Mouse (Mus musculus) liver, adult (tissue): ENCODE results near the gene Tnip3.

Experiments used
- GATA4 ChIP-seq: IDR thresholded peaks from 2 replicates; pipeline ENCODE4 v1.6.1; 2014; ENCODE audit warnings: mild to moderate bottlenecking, low read length; ENCODE audit not compliant: insufficient replicate concordance

The Tnip3 gene

DNA sequence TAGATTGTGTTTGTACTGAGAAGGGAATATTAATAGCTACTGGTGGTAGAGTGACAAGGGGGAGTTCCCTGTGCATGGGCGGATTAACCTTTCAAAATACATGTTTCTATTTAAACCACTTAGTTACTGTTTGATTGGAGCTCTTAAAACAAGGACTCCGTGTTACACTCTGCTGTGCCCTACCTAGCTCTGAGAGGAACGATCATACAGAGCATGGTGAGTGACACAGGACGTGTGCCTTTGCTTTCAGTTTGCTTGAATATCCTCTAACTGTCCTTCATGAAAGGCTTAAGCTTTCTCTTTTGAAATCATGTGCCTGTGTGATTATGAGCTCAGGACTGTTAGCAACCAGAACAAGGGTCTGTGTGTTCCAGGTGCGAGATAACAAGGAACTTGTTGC is at the start of gene Tnip3:
TSS of gene Tnip3 (plus strand) at position 122 of the 400 bp plus-strand sequence.
- TF ChIP-seq GATA4: no peak

DNA sequence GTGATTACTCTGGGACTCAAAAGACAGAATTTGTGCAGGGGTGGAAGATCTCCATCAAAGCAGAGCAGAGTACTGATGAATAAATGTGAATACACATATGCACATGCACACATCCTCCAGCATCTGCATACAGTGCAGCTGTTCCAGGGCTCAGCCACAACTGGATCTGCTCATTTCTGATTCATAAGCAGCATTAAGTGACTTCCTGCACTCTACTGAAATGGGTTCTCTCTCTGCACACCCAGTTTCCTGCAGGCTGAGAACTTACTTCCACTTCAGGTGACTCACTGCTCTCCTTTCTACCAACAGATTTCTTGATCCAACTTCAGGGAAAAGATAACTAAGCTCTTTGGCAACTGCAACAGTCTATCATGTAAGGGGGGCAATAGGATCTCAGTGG is 26.3 kb upstream of the Tnip3 start:
- no peak for TF ChIP-seq GATA4

DNA sequence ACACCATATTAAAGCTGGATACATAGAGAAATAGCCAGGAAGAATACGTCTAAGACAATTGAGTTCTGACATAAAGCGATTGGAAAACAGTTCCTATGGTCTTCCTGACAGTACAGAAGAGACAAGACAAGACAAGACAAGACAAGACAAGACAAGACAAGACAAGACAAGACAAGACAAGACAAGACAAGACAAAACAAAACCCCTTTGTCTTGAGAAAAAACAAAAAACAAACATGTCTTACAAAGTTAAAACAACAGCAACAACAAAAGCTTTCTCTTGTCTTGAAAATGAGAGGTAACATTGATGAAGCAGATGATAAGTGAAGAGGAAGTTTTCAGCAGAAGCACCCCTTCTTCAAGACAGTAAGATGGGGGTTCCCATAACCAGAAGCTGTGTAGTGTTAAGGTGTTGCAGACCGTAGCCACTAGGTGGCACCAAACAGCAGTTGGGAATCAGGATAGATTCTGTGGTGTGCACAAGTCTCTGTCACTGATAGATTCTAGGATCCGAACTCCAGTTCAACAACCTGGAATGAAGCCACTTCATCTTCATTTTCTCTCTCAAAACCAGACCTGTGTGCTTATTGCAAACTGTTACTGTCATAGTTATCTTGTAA is 15.0 kb upstream of the Tnip3 start:
- TF ChIP-seq GATA4: no peak

DNA sequence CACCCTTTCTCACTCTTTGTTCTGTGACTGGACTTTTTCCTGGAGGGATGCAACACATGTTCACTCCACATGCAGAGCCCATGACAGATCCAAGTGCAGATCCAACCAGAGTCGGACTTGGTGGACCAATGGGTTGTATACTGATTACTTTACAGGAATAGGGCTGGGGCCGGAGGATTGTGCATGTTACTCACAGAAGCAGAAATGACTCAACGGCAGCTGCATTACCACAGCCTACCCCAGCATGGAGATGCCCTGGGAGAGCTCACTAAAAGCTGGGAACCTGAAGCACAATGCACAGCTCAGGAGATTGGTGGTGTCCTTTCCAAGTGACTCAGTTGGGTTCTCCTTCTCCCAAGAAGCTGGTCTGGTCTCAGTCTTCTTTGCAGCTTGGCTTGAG is 11.3 kb upstream of the Tnip3 start:
- TF ChIP-seq GATA4: no peak

DNA sequence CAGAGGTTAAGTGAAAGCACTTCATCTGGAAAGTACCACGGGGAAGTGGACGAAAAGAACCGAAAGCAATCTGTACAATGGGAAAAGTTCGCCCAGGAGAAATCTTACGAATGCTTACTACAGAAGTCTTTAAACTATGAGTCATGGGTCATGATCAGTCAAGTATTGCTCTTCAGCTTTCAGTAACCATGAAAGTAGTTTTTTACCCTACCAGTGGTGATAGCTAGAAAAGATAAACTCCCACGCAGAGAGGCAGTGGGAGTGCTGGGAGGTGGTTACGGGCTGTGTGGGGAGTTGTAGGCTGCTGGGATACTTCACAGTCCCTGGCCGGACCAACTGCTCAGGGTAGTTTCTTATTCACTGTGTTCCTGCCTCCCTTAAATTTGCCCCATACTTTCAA is 8.4 kb upstream of the Tnip3 start:
- TF ChIP-seq GATA4: no peak

DNA sequence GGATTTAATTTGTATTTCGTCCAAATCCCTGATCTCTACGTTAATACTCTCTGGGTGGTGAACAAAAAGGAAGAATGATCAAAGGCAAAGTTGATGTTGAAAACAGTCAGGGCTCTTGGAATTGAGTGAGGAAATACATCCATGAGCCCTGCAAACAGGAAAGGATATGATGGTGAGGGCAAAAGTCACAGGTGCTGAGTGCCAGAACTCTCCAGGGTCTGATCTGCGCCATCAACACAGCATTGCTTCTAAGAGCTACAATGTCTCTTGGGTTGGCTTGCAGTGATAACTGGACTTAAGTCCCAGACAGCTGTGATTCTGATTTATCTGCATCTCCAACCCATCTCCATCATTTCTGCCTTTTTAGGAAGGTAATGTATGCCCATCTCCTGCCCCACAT is 4.3 kb upstream of the Tnip3 start:
- TF ChIP-seq GATA4: no peak

DNA sequence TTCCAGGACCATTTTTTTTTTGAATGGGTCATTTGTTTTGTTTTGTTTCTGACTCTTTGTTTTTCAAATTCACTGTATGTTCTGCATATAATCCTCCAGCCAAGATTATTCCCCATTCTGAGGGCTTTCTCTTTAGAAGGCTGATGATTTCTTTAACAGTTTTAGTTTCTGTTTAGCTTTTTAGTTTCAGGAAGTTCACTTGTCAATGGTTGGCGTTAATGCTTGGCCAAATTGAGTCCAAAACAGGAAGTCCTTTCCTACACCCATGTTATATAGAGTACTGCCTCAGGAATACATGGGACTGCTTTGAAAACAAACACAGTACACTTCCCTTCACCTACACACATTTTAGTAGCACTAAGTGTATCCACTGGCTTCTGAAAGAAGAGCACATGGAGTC is 2.8 kb downstream of the Tnip3 start:
- no peak for TF ChIP-seq GATA4

DNA sequence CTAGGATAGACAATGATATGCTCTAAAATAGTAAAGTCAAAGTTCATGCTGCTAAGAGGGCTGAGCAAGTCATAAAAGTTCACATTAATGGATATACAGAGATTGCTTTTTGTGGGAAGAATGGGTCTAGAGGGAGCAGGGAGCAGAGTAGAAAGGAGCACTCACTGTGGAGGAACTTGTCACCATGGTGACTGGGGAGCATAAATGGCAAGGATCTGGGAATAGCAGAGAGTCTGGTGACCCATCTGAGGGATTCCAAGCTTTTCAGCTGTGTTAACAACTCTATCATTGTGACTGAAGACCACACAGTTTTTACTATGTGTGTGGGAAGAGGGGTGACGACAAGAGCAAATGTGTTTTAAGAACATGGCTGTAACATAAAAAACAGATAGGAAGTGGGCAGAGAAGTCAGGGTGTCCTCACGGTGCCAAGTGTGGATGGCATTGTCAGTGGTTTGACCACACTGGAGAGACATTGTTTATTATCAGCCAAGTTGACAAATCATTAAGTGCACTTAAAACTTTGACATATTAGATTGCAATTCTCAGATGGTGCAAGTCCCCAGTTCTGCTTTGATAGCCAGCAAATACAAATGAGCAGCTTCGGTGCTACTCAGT is 6.2 kb downstream of the Tnip3 start:
- no peak for TF ChIP-seq GATA4

DNA sequence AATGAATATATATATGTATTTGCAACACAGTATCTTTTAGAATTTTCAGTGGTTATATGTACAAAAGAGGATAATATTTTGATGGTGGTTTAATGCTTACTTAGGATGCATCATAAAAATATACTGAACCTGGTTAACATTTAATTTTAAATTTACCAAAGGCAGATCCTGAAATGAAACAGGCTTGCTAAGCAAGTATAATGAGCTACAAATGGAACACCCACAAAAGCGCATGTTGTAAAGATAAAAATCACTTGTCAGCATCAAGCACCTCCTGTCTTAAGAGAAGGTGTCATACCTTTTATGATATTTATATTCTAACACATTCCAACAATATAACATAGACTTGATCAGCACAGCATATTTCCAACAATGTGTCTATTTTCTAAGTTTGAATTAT is 8.6 kb downstream of the Tnip3 start:
- no peak for TF ChIP-seq GATA4

DNA sequence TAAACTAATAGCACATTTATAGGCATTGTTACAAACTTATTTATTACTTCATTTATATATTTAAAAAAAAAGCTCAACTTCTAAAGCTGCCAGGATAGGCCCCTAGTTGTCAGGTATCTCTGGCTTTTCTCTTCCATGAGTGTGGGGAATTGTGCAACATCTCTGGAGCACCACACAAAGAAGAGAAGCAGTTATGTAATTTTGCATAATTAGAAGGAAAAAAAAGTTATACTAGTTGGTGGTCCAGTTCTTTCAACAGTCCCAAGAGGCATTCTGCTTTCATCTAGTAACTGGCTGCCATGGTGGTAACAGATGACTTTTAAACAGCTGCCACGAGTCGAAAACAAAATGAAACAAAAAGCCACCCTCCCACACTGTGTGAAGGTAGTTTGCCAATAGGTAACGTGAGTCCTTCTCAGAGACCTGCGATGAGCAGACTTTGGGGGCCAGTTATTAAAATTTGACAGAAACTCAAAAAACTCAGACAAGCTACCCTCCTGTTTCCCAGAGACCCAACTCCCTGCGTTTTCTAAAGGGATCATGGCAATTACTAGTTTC is 12.3 kb downstream of the Tnip3 start:
- no peak for TF ChIP-seq GATA4

DNA sequence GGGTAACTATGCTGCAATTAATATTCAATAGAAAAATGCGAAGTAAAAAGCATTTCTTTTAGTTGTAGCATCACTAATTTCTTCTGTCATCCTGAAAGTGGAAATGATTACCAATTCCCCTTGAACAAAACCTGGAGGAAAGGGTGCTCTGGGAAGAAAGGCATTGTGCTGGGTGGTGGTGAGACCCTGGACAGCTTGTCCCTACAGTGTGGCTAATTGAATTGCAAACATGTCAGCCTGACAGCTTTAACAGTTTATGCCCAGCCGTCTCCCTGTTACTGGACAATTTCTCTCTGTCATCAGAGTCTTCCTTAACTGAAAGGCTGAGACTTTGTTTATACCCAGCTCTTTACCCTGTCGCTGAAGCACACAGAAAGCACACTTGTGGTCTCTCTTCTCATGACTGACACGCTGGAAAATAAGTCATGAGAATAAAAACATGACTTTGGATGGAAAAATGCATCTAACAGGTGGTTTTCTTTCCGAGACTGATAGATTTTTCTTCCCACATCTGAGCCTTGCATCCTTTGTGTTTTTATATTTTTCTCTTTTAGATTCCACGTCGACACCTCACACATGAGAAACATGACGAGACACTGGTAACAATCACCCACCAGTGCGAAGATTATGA is 13.0 kb downstream of the Tnip3 start:
- no peak for TF ChIP-seq GATA4

DNA sequence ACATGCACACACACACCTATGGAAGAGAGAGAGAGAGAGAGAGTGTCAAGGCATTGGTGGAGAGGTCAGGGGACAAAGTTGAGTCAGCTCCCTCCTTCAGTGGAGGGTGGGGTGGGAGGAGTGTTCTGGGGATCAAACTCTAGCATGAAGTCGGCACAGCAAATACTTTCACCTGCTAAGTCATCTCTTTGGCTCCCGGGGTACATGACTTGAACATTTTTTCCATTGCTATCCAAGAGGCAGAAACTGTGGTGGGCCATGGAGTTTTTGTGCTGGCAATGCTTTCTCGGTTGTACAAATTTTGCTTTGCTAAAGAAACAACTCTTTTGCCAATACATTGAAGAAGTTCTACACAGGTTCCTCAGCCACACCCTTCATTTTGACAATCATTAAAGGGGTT is 13.8 kb downstream of the Tnip3 start:
- no peak for TF ChIP-seq GATA4

DNA sequence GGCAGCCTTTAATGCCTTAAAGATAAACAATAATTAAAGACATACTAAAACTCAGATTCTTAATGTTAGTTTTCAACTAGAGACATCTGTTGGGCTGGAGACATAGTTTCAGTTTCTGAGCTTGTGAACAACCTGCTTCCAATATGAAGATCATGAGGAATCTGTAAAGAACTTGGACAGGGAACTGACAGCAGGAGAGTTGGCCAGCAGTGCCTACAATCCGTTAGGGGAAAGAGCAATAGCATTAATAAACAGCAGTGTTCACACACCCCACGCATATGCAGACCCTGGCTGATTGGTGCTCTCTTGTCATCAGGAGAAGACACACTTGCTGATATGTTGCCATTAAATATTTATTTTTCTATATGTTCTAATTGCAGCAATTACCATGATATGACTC is 15.0 kb downstream of the Tnip3 start:
- no peak for TF ChIP-seq GATA4

DNA sequence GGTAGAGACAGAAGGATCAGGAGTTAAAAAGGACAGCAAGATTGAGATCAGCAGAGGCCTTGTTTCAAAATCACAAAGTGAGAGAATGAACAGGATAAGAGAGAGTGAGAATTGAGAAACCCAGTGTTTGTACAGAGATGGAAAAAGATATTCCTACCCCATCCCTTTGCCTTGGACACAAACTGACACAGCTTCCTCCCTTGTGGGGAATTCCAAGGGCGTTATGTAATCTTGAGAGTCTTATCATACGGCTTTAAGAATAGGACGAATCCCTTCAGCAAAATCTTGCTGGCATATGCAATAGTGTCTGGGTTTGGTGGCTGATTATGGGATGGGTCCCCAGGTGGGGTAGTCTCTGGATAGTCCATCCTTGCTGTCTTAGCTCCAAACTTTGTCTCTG is 16.0 kb downstream of the Tnip3 start:
- TF ChIP-seq GATA4: no peak

DNA sequence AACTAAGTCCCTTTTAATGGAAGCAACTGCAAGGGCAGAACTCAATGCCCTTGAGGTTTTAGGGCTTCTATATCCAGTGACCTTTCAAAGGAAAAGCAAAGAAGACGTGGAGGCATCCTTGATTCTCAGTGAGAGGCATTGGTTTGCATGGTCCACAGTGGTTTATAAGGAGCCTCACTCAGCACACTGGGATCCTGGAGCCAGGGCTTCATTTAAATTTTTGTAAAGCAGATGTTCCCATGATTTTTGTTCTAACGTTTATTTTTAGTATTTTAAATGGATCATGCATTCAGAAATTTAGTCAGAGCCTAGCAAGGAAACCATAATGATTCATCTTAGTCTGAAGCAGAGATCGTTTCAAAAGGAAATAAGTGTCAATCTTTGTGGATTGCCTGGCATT is 17.3 kb downstream of the Tnip3 start:
- no peak for TF ChIP-seq GATA4

DNA sequence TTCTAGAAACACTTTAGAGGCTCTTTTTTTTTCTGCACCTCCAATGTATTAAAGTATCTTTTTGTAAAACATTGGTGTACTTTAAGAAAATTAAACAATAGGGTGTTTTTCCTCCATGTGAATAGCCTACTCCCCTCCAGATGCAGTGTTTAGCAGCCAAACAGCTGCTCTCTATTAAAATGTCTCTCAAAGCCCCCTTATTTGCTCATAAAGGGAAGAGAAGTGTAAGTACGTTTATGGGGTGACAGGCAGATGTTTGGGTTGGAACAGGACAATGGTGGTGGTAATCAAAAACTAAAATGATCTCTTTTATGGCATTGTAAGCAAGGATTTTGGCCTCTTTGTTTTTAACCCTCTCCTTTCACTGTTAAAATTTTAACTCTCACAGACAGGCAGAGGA is 17.8 kb downstream of the Tnip3 start:
- TF ChIP-seq GATA4: no peak

DNA sequence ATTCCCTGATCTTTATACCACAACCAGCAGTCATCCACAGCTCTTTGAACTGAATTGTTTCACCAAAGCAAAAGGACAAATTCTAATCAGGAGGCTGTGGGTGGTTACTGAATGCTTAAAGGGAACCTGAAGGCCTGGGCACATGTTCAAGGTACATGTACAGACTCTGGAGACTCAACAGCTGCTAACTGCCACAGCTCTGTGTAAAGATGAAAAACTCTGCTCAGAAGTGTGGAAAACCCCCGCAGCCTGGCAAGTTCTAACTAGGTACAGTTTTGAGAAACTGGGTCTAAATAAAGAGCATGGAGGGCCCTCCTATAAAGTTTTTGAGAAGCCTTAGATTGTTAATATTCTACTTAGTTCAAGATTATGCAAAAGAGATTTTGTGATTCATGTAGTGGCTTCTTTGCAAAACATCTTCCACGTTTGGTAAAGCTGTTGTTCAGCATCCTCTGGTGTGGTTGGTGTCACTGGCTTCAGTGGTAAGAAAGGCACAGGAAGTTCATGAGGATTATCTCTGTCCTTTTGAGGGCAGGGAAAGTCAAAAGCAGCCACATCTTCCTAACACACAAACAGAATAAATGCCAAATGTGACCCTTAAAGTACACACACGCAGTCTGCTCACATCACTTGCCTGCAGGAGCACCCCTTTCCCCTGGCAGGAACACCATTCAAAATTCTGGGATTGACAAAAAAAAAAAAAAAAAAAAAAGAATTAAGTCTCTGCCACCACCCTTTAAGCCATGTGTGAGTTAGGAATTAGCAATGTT is 39.0 kb downstream of the Tnip3 start:
- TF ChIP-seq GATA4: no peak
